Mouse (Mus musculus): ENCODE measurements around the gene Fez2.

Fez2 gene

DNA sequence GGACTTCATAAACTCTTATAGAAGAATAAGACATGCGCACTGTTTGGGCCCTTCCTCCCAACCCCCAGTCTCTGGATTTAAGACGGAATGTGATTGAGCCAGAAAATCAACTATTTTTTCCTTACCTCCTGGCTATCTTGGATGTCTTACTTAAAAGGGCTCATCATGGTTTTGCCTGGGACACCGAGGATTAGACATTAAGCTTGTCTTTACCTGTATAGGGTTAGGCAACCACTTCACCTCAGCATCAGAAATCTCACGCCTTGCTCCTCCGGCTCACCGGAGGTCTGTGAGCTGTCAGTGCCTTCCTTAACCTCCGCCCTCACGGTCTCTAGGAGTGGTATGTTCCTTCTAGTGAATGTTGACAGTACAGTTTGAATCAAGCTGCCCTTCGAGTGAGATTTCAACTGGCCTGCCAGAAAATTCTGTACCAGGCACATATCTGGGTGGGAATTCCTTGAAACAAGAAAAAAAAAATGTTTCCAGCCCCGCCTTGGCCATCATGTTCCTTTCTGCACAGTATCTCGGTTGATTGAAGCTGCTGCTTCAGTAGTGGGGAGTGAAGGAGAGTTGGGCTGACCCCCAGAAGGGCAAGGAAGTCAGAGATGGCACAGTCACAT is 96.6 kb downstream of the Fez2 start:
- no peak for DNase-seq (ENCODE audit: low spot score)
